Mouse (Mus musculus) urinary bladder, postnatal 10 days (tissue): ENCODE data around the gene Il4ra.

Experiments used
- DNase-seq: peaks from one replicate; pipeline ENCODE4 v3.0.0; 2022; ENCODE audit warnings: low spot score

Il4ra gene

DNA sequence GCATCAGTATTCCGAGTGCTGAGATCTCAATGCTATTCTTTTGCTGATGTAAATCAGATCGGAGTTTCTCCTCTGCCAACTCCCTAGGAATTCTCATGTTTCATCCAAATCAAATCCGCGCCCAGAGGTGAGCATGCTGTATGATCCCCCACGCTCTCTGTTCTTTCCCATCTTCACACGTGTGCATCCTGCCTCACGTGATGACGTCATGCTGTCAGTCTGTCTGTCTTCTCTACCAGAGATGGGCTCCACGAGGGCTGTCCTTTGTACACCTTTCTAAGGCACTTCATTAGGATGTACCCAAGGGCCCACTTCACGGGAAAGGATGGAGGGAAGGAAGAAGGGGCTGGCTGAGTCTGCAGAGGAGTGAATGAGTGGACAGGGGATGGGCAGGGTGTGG lies 48.2 kb downstream of the Il4ra start:
- no peak for DNase-seq

DNA sequence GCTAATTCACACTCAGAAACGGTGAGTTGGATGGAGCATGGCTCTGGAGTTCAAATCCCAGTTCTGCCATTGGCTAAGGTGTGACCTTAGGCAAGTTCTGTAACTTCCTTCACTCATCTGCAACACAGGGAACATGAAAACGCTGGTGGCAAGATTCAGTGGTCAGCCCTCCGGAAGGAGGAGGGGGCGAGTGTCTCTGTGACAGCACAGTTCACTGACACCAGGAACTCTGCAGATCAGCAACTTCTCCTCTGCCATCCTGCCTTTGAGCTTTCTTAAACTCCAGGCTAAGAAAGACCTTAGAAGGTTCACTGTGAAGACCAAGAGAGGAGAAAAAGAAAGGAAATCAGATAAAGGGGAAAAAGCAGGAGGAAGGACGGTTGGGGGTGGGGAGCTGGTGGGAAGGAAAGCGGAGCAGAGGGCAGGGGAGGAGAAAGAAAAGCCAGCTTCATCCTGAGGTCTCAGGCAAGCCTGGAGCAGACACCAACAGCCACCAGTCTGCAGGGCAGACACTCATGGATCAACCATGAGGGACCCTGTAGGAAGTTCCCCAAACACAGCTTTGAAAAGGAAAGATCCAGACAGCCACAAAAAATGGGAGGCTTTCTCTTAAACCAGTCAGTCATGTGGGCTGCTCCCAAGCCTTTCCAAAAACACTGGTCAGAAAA lies 48.8 kb downstream of the Il4ra start:
- no peak for DNase-seq

DNA sequence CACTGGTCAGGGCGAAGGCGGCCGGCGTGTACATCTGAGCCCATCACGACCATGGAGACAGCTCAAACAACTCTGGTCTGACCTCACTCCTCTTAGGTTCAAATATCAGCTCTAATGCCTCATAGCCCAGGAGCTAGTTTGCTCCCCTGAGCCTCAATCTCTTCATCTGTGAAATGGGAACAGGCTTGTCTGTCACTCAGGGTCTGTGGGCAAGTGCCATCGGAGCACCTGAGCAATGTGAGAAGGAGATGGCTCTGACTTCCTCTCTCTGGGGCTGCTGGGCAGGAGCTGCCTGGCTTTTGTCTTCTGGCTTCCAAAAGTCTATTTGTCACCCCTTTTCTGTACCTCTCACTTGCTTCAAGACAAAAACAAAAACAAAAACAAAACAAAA lies 49.4 kb downstream of the Il4ra start:
- DNase-seq = no peak

DNA sequence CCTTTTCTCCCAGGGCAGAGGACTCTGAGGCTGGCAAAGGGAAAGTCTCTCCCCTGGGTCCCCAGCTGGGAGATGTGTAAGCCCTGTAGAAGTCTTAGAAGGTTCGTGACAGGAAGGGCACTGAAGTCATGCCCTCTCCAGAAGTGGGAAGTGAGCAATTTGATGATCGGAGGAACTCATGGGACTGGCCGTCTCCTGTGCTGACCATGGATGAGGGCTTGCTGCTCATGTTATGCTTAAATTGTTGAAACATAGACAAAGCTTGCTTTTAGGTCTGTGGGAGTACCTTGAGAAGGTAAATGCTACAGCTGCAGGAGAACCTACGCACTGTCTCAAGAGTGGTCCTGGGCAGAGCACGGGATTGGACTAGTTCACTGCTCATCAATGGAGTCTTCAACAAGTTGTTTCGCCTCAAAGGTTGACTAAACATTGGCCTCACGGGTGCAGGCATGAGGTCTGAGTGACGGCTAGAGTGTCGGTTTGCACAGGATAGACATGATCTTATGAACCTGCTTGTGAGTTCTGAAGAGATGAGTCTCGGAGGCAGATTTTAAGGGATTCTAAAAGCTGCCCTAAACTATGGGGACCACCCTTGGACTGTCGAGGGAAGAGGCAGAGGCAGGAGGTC lies 50.0 kb downstream of the Il4ra start:
- no peak for DNase-seq

DNA sequence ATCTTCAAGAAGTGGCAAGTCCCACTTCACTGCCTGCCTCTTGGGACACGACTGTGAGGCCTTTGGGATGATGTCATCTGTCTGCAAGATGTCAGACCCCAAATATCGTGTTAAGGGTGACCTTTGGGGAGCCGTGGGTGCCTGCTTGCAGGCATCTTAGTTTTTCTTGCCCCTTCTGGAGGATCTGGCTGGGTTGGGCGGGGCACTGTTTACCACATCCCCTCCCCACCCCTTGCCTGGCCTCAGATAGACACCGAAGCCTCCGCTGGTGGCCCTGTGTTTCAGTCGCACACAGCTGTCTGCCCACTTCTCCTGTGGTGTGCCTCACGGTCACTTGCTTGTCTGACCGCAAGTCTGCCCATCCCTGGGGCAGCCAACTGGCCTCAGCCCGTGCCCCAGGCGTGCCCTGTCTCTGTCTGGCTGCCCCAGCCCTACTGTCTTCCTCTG lies 51.3 kb downstream of the Il4ra start, which contains the start of gene Il21r:
Il21r (plus strand) TSS at position 245 of the 447 bp plus-strand sequence.
- DNase-seq = no peak

DNA sequence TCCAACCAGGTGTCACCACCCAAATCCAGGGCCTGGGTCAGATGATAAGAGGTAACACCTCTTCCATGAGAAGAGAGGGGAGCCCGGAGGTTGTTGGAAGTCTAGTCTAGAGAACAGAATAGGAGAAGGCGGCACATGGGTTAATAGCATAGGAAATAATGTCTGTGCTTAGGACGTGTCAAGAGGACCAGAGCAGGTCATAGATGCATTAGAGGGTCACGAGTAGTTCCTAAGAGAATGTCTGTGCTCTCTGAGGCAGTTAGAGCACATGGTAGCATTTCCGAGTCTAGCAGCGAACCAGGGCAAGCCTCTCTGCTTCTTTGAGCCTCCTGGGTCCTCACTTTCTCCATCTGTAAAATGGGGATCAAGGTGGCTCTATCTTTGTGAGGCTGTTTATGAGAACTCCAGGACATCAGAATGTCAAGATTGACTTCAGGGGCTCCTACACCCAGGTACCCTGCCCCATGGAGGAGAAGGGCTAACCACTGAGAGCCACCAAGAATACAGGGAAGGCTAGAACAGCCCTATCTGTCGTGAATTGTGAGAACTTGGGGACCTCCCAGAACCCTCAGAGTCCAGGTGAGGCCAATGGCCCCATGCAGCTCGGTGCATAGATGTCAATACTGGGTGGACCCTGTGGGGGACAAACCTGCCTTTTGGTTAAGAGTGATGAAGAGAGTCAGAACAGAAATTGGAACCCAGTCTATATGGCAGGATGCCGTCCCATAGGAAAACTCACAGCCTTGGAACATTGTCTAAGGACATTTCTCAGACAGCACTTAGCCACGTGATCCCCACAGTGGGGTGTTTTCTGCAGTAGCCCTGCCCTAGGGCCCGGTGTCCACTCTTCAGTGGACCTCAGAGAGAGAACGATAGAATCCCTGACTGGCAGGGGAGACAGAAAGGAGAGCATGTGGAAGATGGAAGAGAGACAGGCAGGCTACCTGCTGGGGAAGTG lies 52.7 kb downstream of the Il4ra start:
- DNase-seq = no peak

DNA sequence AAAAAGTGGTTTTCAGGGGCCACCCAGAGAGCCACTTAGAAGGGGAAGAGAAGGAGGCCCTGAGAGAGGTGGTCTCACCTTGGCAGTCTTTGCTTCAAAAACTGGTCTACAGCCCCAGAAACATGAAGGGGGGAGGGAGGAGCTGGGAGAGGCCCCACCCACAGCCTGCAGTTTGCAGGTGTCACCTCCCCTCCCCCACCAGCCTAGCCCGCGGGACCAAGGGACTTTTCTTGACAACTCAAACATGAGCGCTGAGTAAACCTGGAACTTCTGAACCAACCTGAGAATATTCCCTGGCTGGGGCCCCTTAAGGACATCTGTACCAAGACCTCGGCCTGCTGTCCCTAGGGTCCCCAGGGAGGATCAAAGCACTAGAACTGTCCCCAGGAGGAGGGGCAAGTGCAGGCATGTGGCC lies 53.8 kb downstream of the Il4ra start:
- no peak for DNase-seq

DNA sequence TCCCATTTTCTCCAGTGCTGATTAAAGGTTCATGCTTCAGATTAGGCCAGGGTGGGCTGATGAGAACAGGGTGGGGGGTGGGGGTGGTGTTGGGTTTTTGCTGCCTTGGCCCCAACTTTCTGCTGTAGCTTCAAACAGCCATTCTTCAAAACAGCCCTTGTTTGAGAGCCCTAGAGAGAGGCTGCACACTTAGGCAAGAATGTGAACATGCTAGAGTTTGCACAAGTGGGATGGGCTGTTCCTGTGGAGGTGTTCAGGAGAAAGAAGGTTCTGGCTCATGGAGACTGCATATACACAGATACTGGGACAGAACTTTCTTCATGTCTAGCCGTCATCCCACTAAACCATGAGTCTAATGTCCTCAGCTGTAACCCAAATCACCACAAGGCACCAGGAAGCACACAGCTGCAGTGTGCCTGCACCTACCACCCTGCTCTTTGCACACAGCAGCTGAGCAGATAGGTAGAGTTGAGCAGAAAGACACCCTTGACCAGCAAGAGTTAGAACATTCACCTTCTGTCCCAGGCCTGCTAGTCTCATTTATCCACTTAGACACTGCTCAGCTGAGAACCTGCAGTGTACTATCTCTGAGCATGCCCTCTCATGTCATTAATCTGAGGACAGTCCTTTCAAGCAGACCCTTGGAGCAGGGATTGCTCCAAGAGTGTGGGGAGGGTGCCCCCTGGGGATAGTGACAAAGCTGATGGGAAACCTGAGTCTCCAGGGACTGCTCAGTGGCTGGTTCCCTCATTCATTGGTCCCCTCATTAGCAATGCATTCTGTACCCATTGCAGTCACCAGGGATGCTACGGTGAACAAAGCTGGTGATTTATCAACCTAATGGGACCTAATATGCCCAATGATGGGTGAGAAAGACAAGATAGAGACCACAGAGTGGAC lies 54.6 kb downstream of the Il4ra start:
- no peak for DNase-seq

DNA sequence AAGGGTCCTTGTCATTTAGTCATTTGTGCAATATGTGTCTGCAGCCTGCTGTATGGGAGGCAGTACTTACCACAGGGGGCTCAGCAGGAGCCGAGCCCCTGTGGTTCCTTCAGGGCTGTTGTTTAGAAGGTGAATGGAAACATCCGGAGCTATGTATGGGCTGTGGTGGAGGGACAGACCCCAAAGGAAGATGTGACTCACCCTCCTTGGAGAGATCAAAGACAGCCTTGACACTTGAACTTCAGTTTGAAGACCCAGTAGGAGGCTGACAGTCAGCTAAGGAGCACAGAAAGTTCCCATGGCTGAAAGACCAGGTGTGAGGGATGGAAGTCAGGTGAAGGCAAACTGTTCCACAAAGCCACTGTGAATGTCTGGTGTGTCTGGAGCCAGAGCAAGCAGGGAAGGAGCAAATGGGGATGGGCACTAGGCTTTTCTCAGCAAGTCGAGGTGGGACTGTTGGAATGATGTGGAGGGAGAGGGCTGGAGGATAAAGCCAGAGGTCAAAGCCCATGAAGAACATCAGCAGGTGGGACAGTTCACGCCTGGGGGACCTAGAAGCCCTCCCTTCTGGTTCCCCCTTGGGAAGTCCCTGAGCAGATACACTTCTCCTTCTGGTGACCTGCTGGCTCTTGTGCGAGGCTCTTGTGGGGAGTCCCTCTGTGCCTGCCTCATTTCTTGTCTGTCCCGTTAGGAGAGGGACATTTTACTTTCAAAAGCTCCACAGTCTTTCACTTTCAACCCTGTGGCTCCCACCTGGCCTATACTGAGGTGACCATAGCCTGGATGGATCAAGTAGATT lies 55.7 kb downstream of the Il4ra start:
- no peak for DNase-seq

DNA sequence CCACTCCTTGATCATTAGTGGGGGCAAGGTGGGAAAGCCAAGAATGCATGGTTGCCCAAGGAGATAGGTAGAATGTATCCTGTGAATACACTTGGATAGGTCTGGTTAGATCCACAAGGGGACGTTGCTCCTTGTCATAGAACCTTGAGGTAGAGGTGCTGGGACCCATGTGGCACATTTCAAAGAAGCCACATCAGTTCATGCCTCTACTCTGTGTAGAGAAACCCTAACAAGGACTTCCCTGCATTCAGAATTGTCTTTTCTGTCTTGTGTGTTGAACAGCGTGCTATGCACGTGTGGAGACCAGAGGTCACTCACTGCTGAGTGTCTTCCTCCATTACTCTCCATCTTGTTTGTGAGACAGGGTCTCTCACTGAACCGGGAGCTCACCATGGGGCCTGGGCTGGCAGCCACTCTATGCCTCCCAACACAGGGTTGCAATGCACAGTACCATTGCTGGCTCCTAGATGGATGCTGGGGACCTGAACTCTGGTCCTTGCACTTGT lies 56.3 kb downstream of the Il4ra start:
- DNase-seq = no peak

DNA sequence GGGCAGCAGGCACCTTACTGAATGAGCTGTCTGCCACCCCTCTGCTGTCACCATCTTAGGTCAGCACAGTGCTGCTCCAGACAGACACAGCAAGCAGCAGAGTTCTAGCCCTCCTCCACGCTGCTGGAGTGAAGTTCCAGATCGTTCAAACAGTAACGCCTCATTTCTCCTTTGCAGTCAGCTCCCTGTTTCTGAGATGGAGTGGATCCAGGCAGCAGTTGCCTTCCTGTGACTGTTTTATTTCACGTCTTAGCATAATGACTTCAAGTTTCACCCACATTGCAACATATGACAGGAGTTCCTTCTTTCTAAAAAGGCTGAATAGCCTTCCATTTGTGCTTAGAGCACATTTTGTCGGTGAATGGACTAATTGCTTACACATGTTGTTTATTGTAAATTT lies 61.7 kb downstream of the Il4ra start:
- no peak for DNase-seq

DNA sequence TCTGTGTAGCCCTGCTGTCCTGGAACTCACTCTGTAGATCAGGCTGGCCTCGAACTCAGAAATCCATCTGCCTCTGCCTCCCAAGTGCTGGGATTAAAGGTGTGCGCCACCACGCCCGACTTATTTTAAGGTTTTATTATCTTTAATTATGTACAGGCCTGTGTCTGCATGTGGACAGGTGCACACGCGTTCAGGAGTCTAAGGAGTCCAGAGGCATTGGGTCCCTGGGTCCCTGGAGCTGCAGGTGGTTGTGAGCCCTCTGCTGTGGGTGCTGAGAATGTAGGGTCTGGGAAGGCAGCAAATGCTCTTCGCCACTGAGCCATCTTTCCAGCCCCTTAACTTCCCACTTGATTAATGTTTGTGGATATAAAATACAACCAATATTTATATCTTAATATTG lies 63.5 kb downstream of the Il4ra start:
- no peak for DNase-seq

DNA sequence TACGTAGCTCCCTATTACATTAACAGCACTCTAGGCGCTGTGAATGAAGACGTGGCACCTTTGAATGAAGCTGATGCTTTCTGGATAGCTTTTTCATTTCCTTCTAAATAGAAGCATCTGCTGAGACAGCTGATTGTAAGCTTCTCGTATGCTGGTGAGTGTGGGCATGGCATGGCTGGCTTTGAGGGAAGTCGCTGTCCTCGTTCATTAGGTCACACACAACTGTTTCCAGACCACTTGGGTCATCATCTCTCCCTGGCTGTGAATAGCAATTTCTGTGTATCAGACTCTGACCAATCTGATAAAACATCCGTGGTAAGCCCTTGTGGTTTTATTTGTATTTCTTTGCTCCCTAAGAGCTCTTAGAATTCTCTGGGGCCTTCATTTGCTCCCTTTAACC lies 66.1 kb downstream of the Il4ra start:
- DNase-seq = no peak

DNA sequence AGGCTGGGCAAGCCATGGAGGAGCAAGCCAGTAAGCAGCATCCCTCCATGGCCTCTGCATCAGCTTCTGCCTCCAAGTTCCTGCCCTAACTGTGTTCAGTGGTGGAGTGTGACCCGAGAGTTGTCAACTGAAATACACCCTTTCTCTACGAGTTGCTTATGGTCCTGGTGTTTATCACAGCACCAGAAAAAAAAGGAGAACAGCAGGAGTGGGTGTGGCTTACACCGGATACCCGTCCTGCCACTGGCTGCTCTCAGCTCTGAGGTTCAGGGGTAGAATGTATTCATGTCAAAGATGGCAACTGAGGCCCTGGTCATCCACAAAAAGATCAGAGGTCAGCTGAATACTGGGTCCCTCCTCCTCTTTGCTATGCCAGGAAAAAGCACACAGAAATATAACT lies 68.2 kb downstream of the Il4ra start:
- DNase-seq = no peak

DNA sequence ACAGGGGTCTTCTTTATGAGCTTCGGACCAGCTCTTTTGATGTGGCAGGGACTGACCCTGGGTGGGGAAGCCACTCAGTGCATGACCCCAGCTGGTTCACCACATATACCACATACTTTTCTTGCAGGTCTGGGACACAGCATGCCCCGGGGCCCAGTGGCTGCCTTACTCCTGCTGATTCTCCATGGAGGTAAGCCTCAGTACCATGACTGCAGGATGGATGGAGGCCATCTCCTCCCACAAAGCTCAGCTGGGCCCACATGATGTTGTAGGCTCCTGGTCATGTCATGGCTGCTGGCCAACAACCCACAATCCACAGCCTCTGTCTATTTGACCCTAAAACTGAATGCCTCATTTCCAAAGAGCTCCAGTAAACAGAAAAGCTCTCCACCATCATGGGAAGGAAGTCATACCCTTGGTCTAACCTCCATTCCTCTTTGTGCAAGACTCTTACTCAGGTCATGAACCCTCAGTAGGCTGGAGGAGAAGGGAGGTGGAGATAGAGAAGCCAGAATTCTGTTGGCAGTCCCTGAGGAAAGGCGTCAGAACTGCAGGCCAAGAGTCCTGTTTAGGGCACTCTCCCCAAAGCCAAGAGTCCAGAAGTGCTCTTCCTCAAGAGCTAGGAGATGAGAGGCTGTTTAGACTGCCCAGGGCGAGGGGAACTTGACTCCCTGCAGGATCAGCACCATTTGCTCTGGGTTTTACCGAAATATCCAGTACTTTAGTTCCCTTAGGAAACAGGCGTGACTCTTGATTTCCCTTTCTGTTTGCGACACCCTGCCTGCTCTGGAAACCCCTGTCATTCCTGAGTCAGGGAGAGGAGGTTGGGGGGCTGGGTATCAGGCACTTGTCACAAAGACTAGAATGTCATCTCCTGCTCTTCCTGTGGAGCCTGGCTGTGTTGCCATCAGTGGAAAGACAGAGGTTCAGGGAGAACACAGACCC lies 71.1 kb downstream of the Il4ra start:
- no peak for DNase-seq

DNA sequence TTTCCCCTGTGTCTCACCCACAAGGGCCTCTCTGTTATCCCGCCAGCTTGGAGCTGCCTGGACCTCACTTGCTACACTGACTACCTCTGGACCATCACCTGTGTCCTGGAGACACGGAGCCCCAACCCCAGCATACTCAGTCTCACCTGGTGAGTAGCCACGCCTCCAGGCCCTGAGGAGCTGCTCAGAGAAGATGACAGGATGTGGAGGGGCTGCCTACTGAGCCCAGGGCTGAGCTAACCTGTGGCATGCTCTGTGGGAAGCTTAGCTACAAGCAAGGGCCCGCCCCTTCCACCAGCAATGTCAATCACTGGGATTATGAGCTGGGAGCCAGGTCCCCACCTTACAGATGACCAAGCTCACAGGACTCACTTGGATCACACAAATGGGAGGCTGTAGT lies 73.3 kb downstream of the Il4ra start:
- DNase-seq = no peak

DNA sequence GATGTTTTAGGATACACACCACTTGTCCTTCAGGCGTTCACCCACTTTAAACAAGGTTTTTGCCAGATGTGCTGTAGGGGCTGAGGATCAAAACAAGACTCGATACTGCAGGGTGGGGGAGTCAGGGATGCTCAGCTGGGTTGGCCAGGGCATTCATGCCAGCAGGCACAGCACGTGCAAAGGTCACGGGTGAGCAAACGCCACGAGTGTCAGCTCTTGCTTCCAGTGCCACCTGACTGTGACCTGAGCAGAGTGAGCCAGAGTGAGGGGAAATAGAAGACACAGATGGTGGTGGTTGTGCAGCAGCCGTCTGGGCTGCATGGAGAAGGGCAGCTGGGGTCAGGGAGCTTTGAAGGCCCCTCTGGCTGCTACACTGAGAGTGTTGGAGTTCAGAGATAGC lies 73.9 kb downstream of the Il4ra start:
- DNase-seq = no peak
